Mouse (Mus musculus) neural tube, postnatal 0 days (tissue): Measurements from ENCODE around the gene Stk35. TPM values are rescaled to one million over a fixed set of nuclear protein-coding genes. Genes with fewer than 3 reads are reported as not detected.

ENCODE experiments used
- polyA plus RNA-seq: library from polyadenylated mRNA; unstranded; fragments of >200 nt; fragmentation: Nextera tagmentation; extraction: Ambion mirVana; gene quantifications from 2 replicates; pipeline ENCODE4 v1.2.1, GENCODE M21; 2015

Stk35 gene
- polyA plus RNA-seq: 6.1 and 7.0 TPM in 2 replicates

GRCm38 (mm10) chr2:129800271-129800903, at the start of gene Stk35:
Stk35 (plus strand) TSS chr2:129800517.

Other genes starting within 250 kb of the Stk35 start
- 43.9 and 46.5 TPM in 2 replicates for gene Sirpa, start 207.7 kb upstream of the Stk35 start, polyA plus RNA-seq
- 46.3 and 49.0 TPM in 2 replicates for gene Pdyn, start 100.7 kb upstream of the Stk35 start, polyA plus RNA-seq
- not detected in 2 replicates for gene Tgm3, start 211.8 kb downstream of the Stk35 start, polyA plus RNA-seq